Mouse (Mus musculus) CH12.LX (cell line): ENCODE measurements around the gene Npb. TPM values are rescaled to one million over a fixed set of nuclear protein-coding genes. Genes with fewer than 3 reads are reported as not detected.
A peak's percentile ranks its signal among the peaks of the same experiment; 100 is the strongest.

Experiments used
- DNase-seq: peaks from one replicate; pipeline ENCODE4 v3.0.0-alpha.2; 2013; ENCODE audit errors: extremely low read depth
- H3K27ac ChIP-seq: 2 replicates; pipeline ENCODE4 v1.5.1; 2012; ENCODE audit warnings: low read depth, mild to moderate bottlenecking, control low read depth, moderate library complexity; ENCODE audit not compliant: insufficient read depth
- H3K27me3 ChIP-seq: replicated peaks from 2 replicates; pipeline ENCODE3; 2012; ENCODE audit warnings: inconsistent platforms
- H3K36me3 ChIP-seq, 2 experiments: replicated peaks in 1 of 2; 2 replicates each; pipeline versions ENCODE3 to v1.6.1; 2012; ENCODE audit warnings: inconsistent platforms in 1 of 2, low read length in 1 of 2, mild to moderate bottlenecking in 1 of 2, mixed read lengths in 1 of 2, moderate library complexity in 1 of 2; ENCODE audit not compliant: control insufficient read depth in 1 of 2, insufficient read depth in 1 of 2
- H3K4me1 ChIP-seq, 2 experiments: 2 replicates each; pipeline ENCODE4 v1.6.1; 2012; ENCODE audit warnings: inconsistent platforms in 1 of 2, moderate library complexity in 1 of 2; ENCODE audit not compliant: insufficient read depth in 2 of 2, control insufficient read depth in 1 of 2
- H3K4me2 ChIP-seq: 2 replicates; pipeline ENCODE4 v1.6.1; 2012; ENCODE audit warnings: low read depth, mild to moderate bottlenecking, control low read depth; ENCODE audit not compliant: poor library complexity, insufficient read depth, severe bottlenecking
- H3K4me3 ChIP-seq, 3 experiments: fragments of 150-350 bp in 1 of 3; sonication (generic) in 1 of 3; replicated peaks in 1 of 3; 2 replicates each; pipeline versions ENCODE3 to v1.5.1; 2011 to 2012; ENCODE audit warnings: low read depth in 2 of 3, low read length in 2 of 3, mild to moderate bottlenecking in 2 of 3, moderate library complexity in 2 of 3, control low read depth in 1 of 3, improper control_type of control experiment in 1 of 3, inconsistent platforms in 1 of 3, mixed read lengths in 1 of 3; ENCODE audit not compliant: poor library complexity in 1 of 3
- H3K79me2 ChIP-seq: replicated peaks from 2 replicates; pipeline ENCODE4 v1.6.1; 2012; ENCODE audit warnings: mild to moderate bottlenecking, moderate library complexity; ENCODE audit not compliant: control insufficient read depth, poor library complexity, insufficient read depth, severe bottlenecking; ENCODE audit errors: extremely low read depth
- H3K9ac ChIP-seq: 2 replicates; pipeline ENCODE4 v1.6.1; 2012; ENCODE audit warnings: low read depth, mild to moderate bottlenecking, control low read depth, moderate library complexity; ENCODE audit not compliant: insufficient read depth
- H3K9me3 ChIP-seq: replicated peaks from 2 replicates; pipeline ENCODE3; 2012; ENCODE audit warnings: low read length, inconsistent platforms, mixed read lengths
- CTCF ChIP-seq, 2 experiments: IDR thresholded peaks in 1 of 2; conservative IDR thresholded peaks in 1 of 2; 2 replicates each; pipeline ENCODE4 v1.5.1; 2011 to 2012; ENCODE audit warnings: low read depth in 2 of 2, low read length in 2 of 2, improper control_type of control experiment in 1 of 2, inconsistent platforms in 1 of 2, mild to moderate bottlenecking in 1 of 2, moderate library complexity in 1 of 2
- ELF1 ChIP-seq: IDR thresholded peaks from 2 replicates; pipeline ENCODE4 v1.6.1; 2014; ENCODE audit warnings: low read depth, mild to moderate bottlenecking, inconsistent platforms, low read length, improper control_type of control experiment
- GABPA ChIP-seq: IDR thresholded peaks from 2 replicates; pipeline ENCODE4 v1.6.1; 2012; ENCODE audit warnings: low read depth, low read length, improper control_type of control experiment, inconsistent platforms; ENCODE audit not compliant: insufficient replicate concordance
- JUND ChIP-seq: conservative IDR thresholded peaks from 2 replicates; pipeline ENCODE4 v1.6.1; 2011; ENCODE audit warnings: low read depth, low read length, improper control_type of control experiment
- MAFK ChIP-seq: IDR thresholded peaks from 2 replicates; pipeline ENCODE4 v1.6.1; 2011; ENCODE audit warnings: low read length, improper control_type of control experiment; ENCODE audit not compliant: insufficient replicate concordance
- MAX ChIP-seq: IDR thresholded peaks from 2 replicates; pipeline ENCODE4 v1.6.1; 2011; ENCODE audit warnings: low read length, improper control_type of control experiment
- MAZ ChIP-seq: IDR thresholded peaks from 2 replicates; pipeline ENCODE4 v1.6.1; 2012; ENCODE audit warnings: low read depth, mild to moderate bottlenecking, inconsistent platforms, low read length, improper control_type of control experiment, moderate library complexity
- MXI1 ChIP-seq: IDR thresholded peaks from 2 replicates; pipeline ENCODE4 v1.6.1; 2011; ENCODE audit warnings: mild to moderate bottlenecking, low read depth, low read length, improper control_type of control experiment
- PAX5 ChIP-seq: IDR thresholded peaks from 2 replicates; pipeline ENCODE4 v1.6.1; 2012; ENCODE audit warnings: low read length, inconsistent platforms, mixed read lengths
- POLR2AphosphoS2 ChIP-seq: IDR thresholded peaks from 2 replicates; pipeline ENCODE4 v1.6.1; 2011; ENCODE audit warnings: low read depth, low read length, improper control_type of control experiment
- RCOR1 ChIP-seq: conservative IDR thresholded peaks from 2 replicates; pipeline ENCODE4 v1.6.1; 2012; ENCODE audit warnings: low read depth, mild to moderate bottlenecking, inconsistent platforms, low read length, improper control_type of control experiment
- SMC3 ChIP-seq: IDR thresholded peaks from 2 replicates; pipeline ENCODE4 v1.6.1; 2011; ENCODE audit warnings: low read depth, low read length, improper control_type of control experiment
- TBP ChIP-seq: conservative IDR thresholded peaks from 2 replicates; pipeline ENCODE4 v1.6.1; 2011; ENCODE audit warnings: low read depth, low read length, improper control_type of control experiment
- UBTF ChIP-seq: IDR thresholded peaks from 2 replicates; pipeline ENCODE4 v1.6.1; 2012; ENCODE audit warnings: low read depth, mild to moderate bottlenecking, inconsistent platforms, low read length, improper control_type of control experiment, moderate library complexity
- ZKSCAN1 ChIP-seq: IDR thresholded peaks from 2 replicates; pipeline ENCODE4 v1.6.1; 2012; ENCODE audit warnings: low read depth, inconsistent platforms, low read length, improper control_type of control experiment, borderline replicate concordance
- dilution Hi-C: fragments of 300-500 bp; cut with MboI; formaldehyde crosslinking; loops from 2 replicates; pipeline ENCODE4 v1.14.3; 2020; ENCODE audit warnings: low sequenced_read_pairs; ENCODE audit not compliant: extremely low pct_unique_long_range_greater_than_20kb, extremely low pct_ligation_motif_present
- in situ Hi-C: fragments of 300-500 bp; cut with MboI; formaldehyde crosslinking; loops from 3 replicates; pipeline ENCODE4 v1.14.3; 2019; ENCODE audit warnings: low sequenced_read_pairs, low pct_ligation_motif_present, low pct_unique_long_range_greater_than_20kb, mixed read lengths
- polyA plus RNA-seq: library from polyadenylated mRNA; unstranded; fragments of >175 nt; gene quantifications from 2 replicates; pipeline ENCODE4 v1.2.1, GENCODE M21; 2012; ENCODE audit warnings: low read depth; ENCODE audit not compliant: insufficient read length
- total RNA-seq, 2 experiments: library from RNA; depleted of rRNA; stranded (reverse); fragments of 300-350 nt in 1 of 2; fragments of >200 nt in 1 of 2; gene quantifications; 2 replicates each; pipeline ENCODE4 v1.2.3; 2012 to 2014

The Npb gene
- total and polyA plus RNA-seq, 3 experiments = 0.55 to 1.3 TPM; not detected in 1

DNA sequence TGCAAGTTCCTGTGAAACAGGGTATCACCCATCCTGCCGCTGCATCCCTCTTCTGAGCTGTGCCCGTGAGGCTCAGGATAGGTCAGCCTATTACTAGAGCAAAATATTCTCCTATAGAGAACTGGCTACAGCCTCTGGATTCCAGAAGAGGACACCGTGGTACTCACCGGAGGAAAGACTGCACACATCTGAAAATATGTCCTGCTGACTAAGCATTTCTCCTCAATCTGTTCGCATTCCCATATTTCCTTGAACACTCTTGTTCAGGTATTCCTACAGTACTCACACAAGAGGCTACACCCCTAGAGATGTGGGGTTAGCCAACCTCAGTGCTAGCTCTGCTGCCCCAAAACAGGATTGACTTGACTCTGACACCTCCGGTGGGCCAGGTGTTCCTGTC lies 40.0 kb upstream of the Npb start:
- no peak for TF ChIP-seq RCOR1
- peak; percentile 73 for TF ChIP-seq MAFK
- Histone ChIP-seq H3K9me3 (no peaks in the 10 kb centered on the region), H3K36me3 (peaks cover 62 to 72% of the 10 kb centered on the region in 2 experiments), H3K9ac (no peak overlapping the region), H3K27me3 (no peaks in the 10 kb centered on the region), H3K4me2 (no peak overlapping the region), H3K27ac (no peak overlapping the region), H3K4me1 (peaks cover 4 to 27% of the 10 kb centered on the region in 2 experiments), H3K4me3 (no peak overlapping the region), H3K79me2 (peaks cover 44% of the 10 kb centered on the region)
- dilution Hi-C loops (no loop called here), in situ Hi-C loops (loop anchor here (5.0 kb wide), 1 partner anchor 46 kb away; no protein-coding TSS in a partner anchor)
- no peak for DNase-seq

- in situ Hi-C loops (no loop called here), dilution Hi-C loops (no loop called here)
- TF ChIP-seq POLR2AphosphoS2 (no peak), JUND (no peak), UBTF (no peak), CTCF (conservative IDR thresholded peaks at IDR 0.05 in 1 of 2, IDR thresholded peaks at IDR 0.05 in 1 of 2; ENCODE audit: low read depth in 2 of 2, low read length in 2 of 2) (no peak), ZKSCAN1 (no peak), PAX5 (no peak), ELF1 (no peak), SMC3 (no peak), GABPA (no peak), TBP (no peak), MAX (no peak), RCOR1 (no peak), MAZ (no peak), MXI1 (no peak)
- H3K4me3 ChIP-seq = peak overlapping the region; percentile 81 to 93 (median 91)
- no peaks in the 10 kb centered on the region for H3K9me3 ChIP-seq
- peaks cover 4 to 40% of the 10 kb centered on the region in 2 experiments for H3K4me1 ChIP-seq
- peaks cover 48% of the 10 kb centered on the region for H3K79me2 ChIP-seq
- no peaks in the 10 kb centered on the region for H3K27me3 ChIP-seq
- peak; percentile 33 for DNase-seq
- H3K27ac ChIP-seq = no peak overlapping the region
- H3K36me3 ChIP-seq = peaks cover 40 to 48% of the 10 kb centered on the region in 2 experiments
- peak overlapping the region; percentile 78; the same call in 1 of the 2 replicates for H3K9ac ChIP-seq
- H3K4me2 ChIP-seq = peak overlapping the region; percentile 79
Observed at GRCm38 (mm10) chr11:120571122-120571521, 37.2 kb upstream of the Npb start.
